Mouse (Mus musculus): ENCODE measurements around the gene Casq2. TPM values are rescaled to one million over a fixed set of nuclear protein-coding genes. Genes with fewer than 3 reads are reported as not detected.
A peak's percentile ranks its signal among the peaks of the same experiment; 100 is the strongest.

The Casq2 gene
- total and polyA plus RNA-seq, 2 experiments from 2014 or later: 1.1 to 5.3 TPM

DNA sequence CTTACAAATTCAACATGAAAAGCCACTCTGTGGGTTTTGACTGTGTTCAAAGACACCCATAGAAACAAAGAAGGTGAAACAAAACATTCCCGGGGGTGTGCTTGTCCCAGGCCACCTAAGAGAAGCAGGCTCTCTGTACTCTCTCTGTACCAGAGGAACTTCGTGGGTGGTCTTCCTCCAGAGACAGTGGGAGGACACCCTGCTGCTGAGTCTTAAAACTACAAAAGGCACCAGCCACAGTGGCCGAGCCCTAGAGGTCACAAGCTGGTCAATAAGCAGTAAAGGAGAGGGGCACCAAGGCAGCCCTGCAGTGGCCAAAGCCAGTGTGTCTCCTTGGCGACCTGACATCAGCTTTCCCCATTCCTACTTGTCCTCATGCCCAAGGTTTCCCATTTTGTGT, 103.8 kb downstream of the Casq2 start:
- no peak overlapping the region for H3K4me3 ChIP-seq (ENCODE audit: low read depth, low read length)

DNA sequence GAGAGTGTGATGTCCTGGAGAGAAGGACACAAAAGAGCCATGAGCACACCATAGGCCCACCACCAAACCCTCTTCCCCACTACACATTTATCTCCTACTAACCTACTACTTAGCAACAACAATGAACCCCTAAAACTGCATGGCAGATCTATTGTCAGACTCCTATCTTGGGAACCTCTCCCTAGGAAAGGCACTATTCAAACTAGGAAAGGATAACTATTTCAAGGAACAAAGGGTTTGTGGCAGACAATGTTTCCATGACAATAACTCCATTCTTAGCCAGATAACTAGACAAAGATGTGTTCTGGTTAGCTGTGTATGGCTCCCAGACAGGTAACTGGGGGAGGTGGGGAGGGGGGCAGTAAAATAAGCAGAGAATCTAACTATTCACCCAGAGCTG, 104.4 kb downstream of the Casq2 start:
- H3K4me3 ChIP-seq (ENCODE audit: low read depth, low read length): no peak overlapping the region
- no peaks in the 10 kb centered on the region for H3K9me3 ChIP-seq (ENCODE audit: low read length)
- no peak for DNase-seq
- H3K4me1 ChIP-seq (ENCODE audit: insufficient read depth): no peaks in the 10 kb centered on the region; the same call in 1 of the 2 replicates
- ATAC-seq: no peak; the same call in 1 of the 2 replicates
- H3K9ac ChIP-seq: no peak overlapping the region
- H3K36me3 ChIP-seq (ENCODE audit: insufficient read depth): no peaks in the 10 kb centered on the region
- no peak for TF ChIP-seq CTCF (IDR thresholded peaks at IDR 0.05; ENCODE audit: low read depth)
- peaks cover 7% of the 10 kb centered on the region for H3K27me3 ChIP-seq (ENCODE audit: insufficient read depth, low read length)
- H3K4me2 ChIP-seq (ENCODE audit: low read depth): no peak overlapping the region
- no peak overlapping the region for H3K27ac ChIP-seq (ENCODE audit: low read depth, low read length)

More for the DNA sequence above, 103.8 kb downstream of the Casq2 start:
- H3K27ac ChIP-seq (ENCODE audit: low read depth, low read length): no peak overlapping the region
- DNase-seq: no peak
- no peak for ATAC-seq
- no peak for TF ChIP-seq CTCF (IDR thresholded peaks at IDR 0.05; ENCODE audit: low read depth)
- no peaks in the 10 kb centered on the region; the same call in 1 of the 2 replicates for H3K4me1 ChIP-seq (ENCODE audit: insufficient read depth)
- no peaks in the 10 kb centered on the region for H3K36me3 ChIP-seq (ENCODE audit: insufficient read depth)
- no peak overlapping the region for H3K9ac ChIP-seq
- H3K4me2 ChIP-seq (ENCODE audit: low read depth): no peak overlapping the region
- H3K9me3 ChIP-seq (ENCODE audit: low read length): no peaks in the 10 kb centered on the region
- WGBS: 12% methylated on average over 4 of the region's 4 CpGs
- peaks cover 7% of the 10 kb centered on the region for H3K27me3 ChIP-seq (ENCODE audit: insufficient read depth, low read length)

DNA sequence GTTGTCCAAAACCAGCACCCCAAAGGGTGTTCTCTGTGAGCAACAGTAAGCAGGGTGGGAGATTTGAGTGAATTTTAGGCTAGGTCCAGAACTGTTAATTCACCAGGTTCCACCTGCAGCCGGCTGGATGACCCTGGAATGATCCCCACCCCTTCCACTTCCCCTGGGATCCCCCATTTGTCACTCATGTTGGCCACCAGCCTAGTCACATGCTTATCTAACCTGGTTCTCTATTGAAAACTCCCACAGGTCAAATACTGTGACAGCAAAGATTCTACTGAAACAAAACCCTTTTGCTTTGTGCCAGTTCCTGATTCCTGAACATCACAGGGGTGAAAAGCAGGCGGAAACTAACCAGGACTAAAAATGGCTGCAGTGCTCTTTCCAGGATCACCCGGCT, 105.4 kb downstream of the Casq2 start:
- Histone ChIP-seq H3K27ac (ENCODE audit: low read depth, low read length) (no peak overlapping the region), H3K9me3 (ENCODE audit: low read length) (no peaks in the 10 kb centered on the region), H3K4me2 (ENCODE audit: low read depth) (no peak overlapping the region), H3K9ac (no peak overlapping the region), H3K27me3 (ENCODE audit: insufficient read depth, low read length) (peaks cover 7% of the 10 kb centered on the region), H3K4me3 (ENCODE audit: low read depth, low read length) (no peak overlapping the region), H3K36me3 (ENCODE audit: insufficient read depth) (no peaks in the 10 kb centered on the region), H3K4me1 (ENCODE audit: insufficient read depth) (no peaks in the 10 kb centered on the region; the same call in 1 of the 2 replicates)
- 74% methylated on average over 3 of the region's 3 CpGs for WGBS
- DNase-seq: no peak
- no peak for TF ChIP-seq CTCF (IDR thresholded peaks at IDR 0.05; ENCODE audit: low read depth)
- no peak for ATAC-seq

DNA sequence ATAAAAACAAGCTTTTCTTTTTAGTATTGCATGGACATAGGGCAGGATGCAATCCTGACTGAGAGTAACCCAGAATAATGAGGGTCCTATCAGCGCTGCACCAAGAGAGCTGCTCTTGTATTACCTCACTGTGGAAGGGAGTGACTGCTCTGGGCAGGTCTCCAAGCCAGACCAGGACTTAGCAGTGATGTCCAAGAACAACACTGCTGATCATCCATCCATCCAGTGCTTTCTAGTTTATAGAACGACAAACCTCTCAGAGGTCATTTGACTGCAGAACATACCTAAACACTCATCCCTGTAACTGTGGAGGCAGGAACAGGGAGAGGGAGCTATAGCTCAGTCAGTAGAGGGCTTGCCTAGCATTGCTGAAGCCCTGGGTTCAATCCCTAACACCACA, 106.4 kb downstream of the Casq2 start:
- Histone ChIP-seq H3K4me2 (ENCODE audit: low read depth) (no peak overlapping the region), H3K4me1 (ENCODE audit: insufficient read depth) (no peaks in the 10 kb centered on the region; the same call in 1 of the 2 replicates), H3K9ac (no peak overlapping the region), H3K4me3 (ENCODE audit: low read depth, low read length) (no peak overlapping the region), H3K9me3 (ENCODE audit: low read length) (no peaks in the 10 kb centered on the region), H3K27ac (ENCODE audit: low read depth, low read length) (no peak overlapping the region), H3K36me3 (ENCODE audit: insufficient read depth) (no peaks in the 10 kb centered on the region), H3K27me3 (ENCODE audit: insufficient read depth, low read length) (peaks cover 7% of the 10 kb centered on the region)
- DNase-seq (no peak), ATAC-seq (no peak)
- no peak for TF ChIP-seq CTCF (IDR thresholded peaks at IDR 0.05; ENCODE audit: low read depth)
- WGBS: 73% methylated on average over 2 of the region's 2 CpGs

DNA sequence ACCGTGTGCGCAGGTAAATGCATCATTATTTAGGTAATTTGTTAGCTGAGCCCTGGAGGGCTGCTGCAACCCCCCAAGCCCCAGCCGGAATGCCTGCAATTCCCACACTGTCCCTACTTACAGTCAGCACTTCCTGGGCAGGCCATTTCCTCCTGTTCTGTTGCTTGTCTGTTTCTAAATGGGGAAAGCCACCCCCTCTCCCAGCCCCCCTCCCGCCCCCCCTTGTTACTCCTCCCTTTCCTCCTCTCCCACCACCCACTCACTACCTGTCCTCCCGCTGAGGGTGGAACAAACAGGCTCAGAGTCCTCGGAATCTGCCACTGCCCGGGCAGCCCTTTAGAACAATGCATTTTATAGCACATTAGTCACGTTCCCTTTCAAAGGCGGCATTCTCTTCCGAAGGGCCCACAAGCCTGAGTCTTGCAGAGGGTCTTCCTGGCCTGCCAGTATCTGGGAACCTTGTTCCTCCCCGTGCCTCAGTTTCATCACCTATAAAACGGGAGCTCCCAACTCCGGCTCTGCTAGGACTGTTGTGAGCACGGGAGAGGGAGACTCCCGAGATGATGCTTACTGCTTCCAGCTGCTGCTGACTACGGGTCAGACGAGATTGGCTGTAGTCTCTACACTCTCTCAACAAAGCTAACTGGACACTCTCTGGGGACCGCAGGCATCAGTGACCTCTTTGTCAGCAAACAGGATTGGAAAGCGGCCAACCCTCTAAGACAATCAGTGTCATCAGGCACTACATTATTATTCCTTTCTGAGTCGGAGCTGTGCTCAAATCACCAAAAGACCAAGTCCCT, 107.5 kb downstream of the Casq2 start:
- 0 out of 2 replicates have a peak overlapping the region, but pooled peaks have one; percentile 10 for H3K9ac ChIP-seq
- WGBS: 11% methylated on average over 19 of the region's 20 CpGs

DNA sequence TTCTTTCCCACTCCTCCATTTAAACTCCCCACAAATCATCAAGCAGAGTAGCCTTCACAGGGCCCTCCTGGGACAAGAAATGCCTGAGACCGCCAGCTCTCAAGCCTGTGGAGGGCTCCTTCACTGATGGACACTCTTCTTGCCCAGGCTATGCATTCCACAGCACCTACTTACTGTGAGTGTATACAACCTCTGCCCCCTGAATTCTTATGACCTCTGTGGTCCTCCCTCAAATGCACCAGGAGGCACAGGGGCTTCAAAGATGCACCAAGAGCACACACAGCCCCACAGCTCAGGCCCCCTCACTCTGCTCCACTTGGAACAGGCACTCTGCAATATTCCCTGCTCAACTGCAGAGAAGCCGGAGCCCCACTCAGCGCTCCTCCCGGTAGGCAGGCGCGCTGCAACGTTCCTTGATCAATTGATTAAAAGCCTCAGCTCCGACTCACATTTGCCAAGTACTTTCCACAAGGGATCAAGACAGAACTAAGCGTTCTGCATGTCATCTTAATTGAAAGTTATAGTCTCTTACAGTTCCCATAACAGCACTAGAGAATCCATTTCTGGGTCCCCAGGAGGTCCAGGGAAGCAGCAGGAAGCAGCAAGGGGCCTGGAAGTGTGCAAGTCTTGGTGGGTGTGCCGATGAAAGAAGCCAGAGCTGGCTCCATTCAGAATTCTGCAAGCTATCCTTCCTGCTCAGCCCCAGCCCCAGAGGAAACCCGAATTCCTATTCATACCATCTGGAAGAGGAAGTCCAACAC, 108.3 kb downstream of the Casq2 start:
- Histone ChIP-seq H3K9ac (0 out of 2 replicates have a peak overlapping the region, but pooled peaks have one; percentile 10), H3K27me3 (ENCODE audit: insufficient read depth, low read length) (peaks cover 7% of the 10 kb centered on the region), H3K9me3 (ENCODE audit: low read length) (no peaks in the 10 kb centered on the region), H3K4me1 (ENCODE audit: insufficient read depth) (no peaks in the 10 kb centered on the region; the same call in 1 of the 2 replicates), H3K4me3 (ENCODE audit: low read depth, low read length) (no peak overlapping the region), H3K4me2 (ENCODE audit: low read depth) (peak overlapping the region; percentile 13; the same call in 1 of the 2 replicates), H3K27ac (ENCODE audit: low read depth, low read length) (no peak overlapping the region), H3K36me3 (ENCODE audit: insufficient read depth) (no peaks in the 10 kb centered on the region)
- WGBS: 9% methylated on average over 11 of the region's 11 CpGs
- peak; percentile 83 for ATAC-seq
- peak; percentile 67 for DNase-seq
- peak; percentile 52 for TF ChIP-seq CTCF (IDR thresholded peaks at IDR 0.05; ENCODE audit: low read depth)

More for the DNA sequence above, 107.5 kb downstream of the Casq2 start:
- no peaks in the 10 kb centered on the region for H3K36me3 ChIP-seq (ENCODE audit: insufficient read depth)
- 0 out of 2 replicates have a peak overlapping the region, but pooled peaks have one; percentile 1 for H3K4me3 ChIP-seq (ENCODE audit: low read depth, low read length)
- H3K9me3 ChIP-seq (ENCODE audit: low read length): no peaks in the 10 kb centered on the region
- no peak overlapping the region for H3K27ac ChIP-seq (ENCODE audit: low read depth, low read length)
- DNase-seq: no peak
- no peaks in the 10 kb centered on the region; the same call in 1 of the 2 replicates for H3K4me1 ChIP-seq (ENCODE audit: insufficient read depth)
- H3K4me2 ChIP-seq (ENCODE audit: low read depth): 0 out of 2 replicates have a peak overlapping the region, but pooled peaks have one; percentile 13
- H3K27me3 ChIP-seq (ENCODE audit: insufficient read depth, low read length): peaks cover 7% of the 10 kb centered on the region
- no peak for TF ChIP-seq CTCF (IDR thresholded peaks at IDR 0.05; ENCODE audit: low read depth)
- ATAC-seq: no peak

Data from forebrain, postnatal 0 days (tissue).